Mouse (Mus musculus) mammary gland, adult 2 months (tissue): ENCODE measurements around the gene 1700129C05Rik. TPM values are rescaled to one million over a fixed set of nuclear protein-coding genes. Genes with fewer than 3 reads are reported as not detected.

Source experiments
- polyA plus RNA-seq: library from polyadenylated mRNA; depleted of rRNA; stranded (reverse); fragments of >200 nt; gene quantifications from 2 replicates; pipeline ENCODE4 v1.2.3, GENCODE M21; 2012; ENCODE audit warnings: low replicate concordance; rRNA removed

The 1700129C05Rik gene
- not detected in 2 replicates for polyA plus RNA-seq

DNA sequence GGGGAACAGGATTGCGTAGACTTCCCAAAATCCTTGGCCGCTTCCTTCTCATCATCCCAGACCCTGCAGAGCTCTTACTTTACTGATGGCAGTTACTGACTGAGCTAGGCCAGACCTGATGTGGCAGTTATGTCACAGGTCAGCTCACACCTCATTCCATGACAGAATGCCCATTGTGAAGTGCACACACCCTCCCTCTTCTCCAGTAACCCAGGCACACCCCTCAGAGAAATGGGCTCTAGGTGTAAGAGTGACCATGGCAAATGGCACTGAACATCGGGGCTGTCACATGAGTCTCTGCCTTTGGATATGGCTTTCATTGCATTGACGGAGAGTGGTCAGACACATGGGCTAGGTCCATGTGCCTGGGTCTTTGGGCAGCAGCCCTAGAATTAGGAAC lies at the start of gene 1700129C05Rik:
Gene 1700129C05Rik, minus strand, starts transcription at position 101 of the 400 bp plus-strand sequence.

DNA sequence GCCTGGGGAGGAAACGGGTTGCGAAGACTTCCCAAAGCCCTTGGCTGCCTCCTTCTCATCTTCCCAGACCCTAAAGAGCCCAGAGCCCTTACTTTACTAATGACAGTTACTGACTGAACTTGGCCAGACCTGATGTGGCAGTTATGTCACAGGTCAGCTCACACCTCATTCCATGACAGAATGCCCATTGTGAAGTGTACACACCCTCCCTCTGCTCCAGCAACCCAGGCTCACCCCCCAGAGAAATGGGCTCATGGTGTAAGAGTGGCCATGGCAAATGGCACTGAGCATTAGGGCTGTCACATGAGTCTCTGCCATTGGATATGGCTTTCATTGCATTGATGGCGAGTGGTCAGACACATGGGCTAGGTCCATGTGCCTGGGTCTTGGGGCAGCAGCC lies 36.0 kb upstream of the 1700129C05Rik start, which contains the start of gene Gm5142:
Gene Gm5142, minus strand, starts transcription at position 101 of the 400 bp plus-strand sequence.

Other genes starting within 250 kb of the 1700129C05Rik start
- gene Gm5142, start 35.9 kb upstream of the 1700129C05Rik start, polyA plus RNA-seq = not detected in 2 replicates
- gene Rcbtb1, start 58.3 kb upstream of the 1700129C05Rik start, polyA plus RNA-seq = 14.9 and 18.1 TPM in 2 replicates
- 0.23 and 0.36 TPM in 2 replicates for gene Gm6904, start 117.3 kb upstream of the 1700129C05Rik start, polyA plus RNA-seq
- gene Phf11a, start 154.6 kb upstream of the 1700129C05Rik start, polyA plus RNA-seq = 2.3 and 4.0 TPM in 2 replicates
- gene Phf11b, start 198.5 kb upstream of the 1700129C05Rik start, polyA plus RNA-seq = 2.8 and 6.1 TPM in 2 replicates
- gene Phf11d, start 222.6 kb upstream of the 1700129C05Rik start, polyA plus RNA-seq = 7.9 and 25.1 TPM in 2 replicates